Mouse (Mus musculus) limb, embryonic 12.5 days (tissue): ENCODE results near the gene Vmn2r100. TPM values are rescaled to one million over a fixed set of nuclear protein-coding genes. Genes with fewer than 3 reads are reported as not detected.

Source experiments
- ATAC-seq: fragments of 200-750 bp; cut with Nextera tagmentation; 2 replicates; pipeline ENCODE4 v1.8.0; 2017; ENCODE audit warnings: low read depth, moderate TSS enrichment; ENCODE audit not compliant: insufficient number of reproducible peaks, insufficient read depth, low FRiP score, low TSS enrichment
- H3K27ac ChIP-seq: fragments of 300-500 bp; sonication (generic); 2 replicates; pipeline ENCODE4 v1.5.1; 2016; ENCODE audit warnings: mild to moderate bottlenecking, moderate library complexity
- H3K27me3 ChIP-seq: fragments of 300-500 bp; sonication (generic); 2 replicates; pipeline ENCODE4 v1.6.1; 2016; ENCODE audit warnings: mild to moderate bottlenecking, moderate library complexity
- H3K36me3 ChIP-seq: fragments of 300-500 bp; sonication (generic); 2 replicates; pipeline ENCODE4 v1.6.1; 2016; ENCODE audit warnings: mild to moderate bottlenecking, moderate library complexity
- H3K4me1 ChIP-seq: fragments of 300-500 bp; sonication (generic); replicated peaks from 2 replicates; pipeline ENCODE4 v1.6.1; 2016
- H3K4me2 ChIP-seq: fragments of 300-500 bp; sonication (generic); 2 replicates; pipeline ENCODE4 v1.6.1; 2016; ENCODE audit warnings: mild to moderate bottlenecking, moderate library complexity
- H3K4me3 ChIP-seq: fragments of 300-500 bp; sonication (generic); replicated peaks from 2 replicates; pipeline ENCODE4 v1.5.1; 2016; ENCODE audit warnings: mild to moderate bottlenecking
- H3K9ac ChIP-seq: fragments of 300-500 bp; sonication (generic); replicated peaks from 2 replicates; pipeline ENCODE4 v1.6.1; 2016; ENCODE audit warnings: mild to moderate bottlenecking, moderate library complexity
- H3K9me3 ChIP-seq: fragments of 300-500 bp; sonication (generic); 2 replicates; pipeline ENCODE4 v1.6.1; 2016; ENCODE audit warnings: mild to moderate bottlenecking, moderate library complexity
- polyA plus RNA-seq: library from polyadenylated mRNA; unstranded; fragments of >200 nt; fragmentation: Nextera tagmentation; extraction: Ambion mirVana; gene quantifications from 2 replicates; pipeline ENCODE4 v1.2.1, GENCODE M21; 2016

The Vmn2r100 gene
- not detected in 2 replicates for polyA plus RNA-seq

GRCm38 (mm10) chr17:19504432-19504831 lies at the start of gene Vmn2r100:
TSS of gene Vmn2r100 (plus strand) at chr17:19504732.
- no peak within 1 kb of the TSS for H3K9ac ChIP-seq
- ATAC-seq, result no peak
- H3K4me3 ChIP-seq, result no peak within 1 kb of the TSS
- H3K27me3 ChIP-seq, result no peaks in the 10 kb centered on the region
- 0 out of 2 replicates have a peak, but pooled peaks cover 3% of the 10 kb centered on the region for H3K9me3 ChIP-seq
- H3K4me2 ChIP-seq, result no peak within 1 kb of the TSS
- H3K36me3 ChIP-seq, result no peaks in the 10 kb centered on the region
- H3K27ac ChIP-seq, result no peak within 1 kb of the TSS
- no peaks in the 10 kb centered on the region for H3K4me1 ChIP-seq

GRCm38 (mm10) chr17:19482866-19483265 lies 21.7 kb upstream of the Vmn2r100 start:
- Histone ChIP-seq H3K4me3 (no peak overlapping the region), H3K36me3 (no peaks in the 10 kb centered on the region), H3K4me2 (no peak overlapping the region), H3K27ac (no peak overlapping the region), H3K9ac (no peak overlapping the region), H3K9me3 (peaks cover 27% of the 10 kb centered on the region), H3K4me1 (no peaks in the 10 kb centered on the region), H3K27me3 (no peaks in the 10 kb centered on the region)
- no peak for ATAC-seq

- peaks cover 8% of the 10 kb centered on the region; the same call in 1 of the 2 replicates for H3K9me3 ChIP-seq
- no peaks in the 10 kb centered on the region for H3K27me3 ChIP-seq
- H3K27ac ChIP-seq, result no peak within 1 kb of the TSS
- no peak for ATAC-seq
- no peak within 1 kb of the TSS for H3K4me2 ChIP-seq
- H3K4me3 ChIP-seq, result no peak within 1 kb of the TSS
- no peaks in the 10 kb centered on the region for H3K4me1 ChIP-seq
- H3K36me3 ChIP-seq, result no peaks in the 10 kb centered on the region
- H3K9ac ChIP-seq, result no peak within 1 kb of the TSS
Measured at GRCm38 (mm10) chr17:19576927-19577326, 72.4 kb downstream of the Vmn2r100 start, which contains the start of gene Vmn2r101. TSS of gene Vmn2r101 (plus strand) at chr17:19577227.

Other genes with a start within 250 kb of the Vmn2r100 start
- gene Vmn2r99, start 142.8 kb upstream of the Vmn2r100 start, polyA plus RNA-seq, result not detected in 2 replicates
- not detected in 2 replicates for gene Vmn2r101, start 72.5 kb downstream of the Vmn2r100 start, polyA plus RNA-seq
- not detected in 2 replicates for gene Vmn2r102, start 155.6 kb downstream of the Vmn2r100 start, polyA plus RNA-seq